Mouse (Mus musculus): ENCODE results near the gene Ric8a.
A peak's percentile ranks its signal among the peaks of the same experiment; 100 is the strongest.

The Ric8a gene

GRCm38 (mm10) chr7:140856785-140857549 is at the start of gene Ric8a:
Gene Ric8a, plus strand, starts transcription at chr7:140856957.
- peak; percentile 87 for DNase-seq (ENCODE audit: low spot score)

DNA sequence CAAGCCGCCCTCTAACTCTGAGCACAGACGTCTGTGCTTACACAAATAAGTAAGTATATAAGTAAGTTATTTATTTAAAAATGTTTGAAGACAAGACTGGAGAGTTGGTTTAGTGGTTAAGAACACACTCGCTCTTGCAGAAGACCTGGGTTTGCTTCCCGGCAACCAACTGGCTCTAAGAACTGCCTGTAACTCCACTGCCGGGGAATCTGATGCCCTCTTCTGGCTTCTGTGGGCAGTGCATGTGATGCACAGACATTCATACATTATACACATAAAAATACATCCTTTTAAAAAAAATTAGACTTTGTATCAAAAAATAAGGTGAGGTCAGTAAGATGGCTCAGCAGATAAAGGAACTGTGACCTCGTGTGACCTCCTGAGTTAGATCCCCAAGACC is 46.3 kb upstream of the Ric8a start:
- no peak for DNase-seq (ENCODE audit: low spot score)

GRCm38 (mm10) chr7:140811714-140812113 is 45.0 kb upstream of the Ric8a start:
- DNase-seq (ENCODE audit: low spot score) = no peak

GRCm38 (mm10) chr7:140812850-140813249 is 43.9 kb upstream of the Ric8a start:
- DNase-seq (ENCODE audit: low spot score) = no peak

DNA sequence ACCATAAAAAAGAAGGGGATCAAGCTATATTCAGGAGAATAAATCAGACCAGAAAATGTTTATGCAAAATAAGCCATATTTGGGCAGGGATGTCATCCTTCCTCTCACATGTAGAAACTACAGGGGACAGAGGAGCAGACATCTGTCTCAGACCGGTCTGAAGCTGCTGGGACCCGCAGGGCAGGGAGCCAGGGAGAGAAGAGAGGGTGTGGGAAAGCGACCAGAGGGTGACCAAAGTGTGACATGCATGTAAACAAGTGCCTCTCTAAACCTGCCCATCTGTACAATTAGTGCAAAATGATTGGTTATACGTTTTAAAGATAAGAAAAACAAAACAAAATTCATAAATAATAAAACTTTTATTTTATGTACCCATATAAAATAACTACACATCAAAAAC is 36.6 kb upstream of the Ric8a start:
- no peak for DNase-seq (ENCODE audit: low spot score)

DNA sequence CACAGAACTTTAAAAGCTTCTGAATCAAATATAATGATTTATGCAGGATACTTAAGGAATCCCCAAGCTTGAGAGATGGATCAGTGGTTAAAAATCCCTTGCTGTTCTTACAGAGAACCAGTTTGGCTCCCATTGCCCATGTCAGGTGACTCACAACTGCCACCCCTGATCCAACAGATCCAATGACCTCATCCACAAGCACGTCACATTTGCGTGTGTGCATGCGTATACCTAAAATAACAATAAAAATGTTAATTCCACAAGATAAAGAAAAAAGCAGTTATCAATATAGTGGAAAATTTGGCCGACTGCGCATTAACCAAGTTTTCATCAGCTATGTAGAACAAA is 35.5 kb upstream of the Ric8a start:
- no peak for DNase-seq (ENCODE audit: low spot score)

- no peak for DNase-seq (ENCODE audit: low spot score)
Measured at GRCm38 (mm10) chr7:140821653-140822329, 35.0 kb upstream of the Ric8a start, which contains the start of gene Zfp941. Gene Zfp941, minus strand, starts transcription at chr7:140822178.

DNA sequence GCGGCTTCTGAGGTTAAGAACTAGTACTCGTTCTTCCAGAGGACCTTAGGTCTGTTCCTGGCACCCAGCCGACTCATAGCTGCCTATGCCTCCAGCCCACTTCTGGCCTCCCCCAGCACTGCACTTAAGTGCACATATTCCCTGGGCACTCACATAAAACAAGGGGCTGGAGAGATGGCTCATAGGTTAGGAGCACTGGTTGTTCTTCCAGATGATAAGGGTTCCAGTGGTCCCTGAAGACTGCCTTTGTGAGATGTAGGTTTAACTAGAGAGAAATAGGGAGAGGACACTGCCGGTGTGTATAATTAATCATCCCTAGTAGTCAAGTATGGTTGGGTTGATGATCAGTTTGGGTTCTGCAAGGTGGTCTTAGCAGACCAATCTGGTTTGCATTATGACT is 34.0 kb upstream of the Ric8a start:
- no peak for DNase-seq (ENCODE audit: low spot score)

DNA sequence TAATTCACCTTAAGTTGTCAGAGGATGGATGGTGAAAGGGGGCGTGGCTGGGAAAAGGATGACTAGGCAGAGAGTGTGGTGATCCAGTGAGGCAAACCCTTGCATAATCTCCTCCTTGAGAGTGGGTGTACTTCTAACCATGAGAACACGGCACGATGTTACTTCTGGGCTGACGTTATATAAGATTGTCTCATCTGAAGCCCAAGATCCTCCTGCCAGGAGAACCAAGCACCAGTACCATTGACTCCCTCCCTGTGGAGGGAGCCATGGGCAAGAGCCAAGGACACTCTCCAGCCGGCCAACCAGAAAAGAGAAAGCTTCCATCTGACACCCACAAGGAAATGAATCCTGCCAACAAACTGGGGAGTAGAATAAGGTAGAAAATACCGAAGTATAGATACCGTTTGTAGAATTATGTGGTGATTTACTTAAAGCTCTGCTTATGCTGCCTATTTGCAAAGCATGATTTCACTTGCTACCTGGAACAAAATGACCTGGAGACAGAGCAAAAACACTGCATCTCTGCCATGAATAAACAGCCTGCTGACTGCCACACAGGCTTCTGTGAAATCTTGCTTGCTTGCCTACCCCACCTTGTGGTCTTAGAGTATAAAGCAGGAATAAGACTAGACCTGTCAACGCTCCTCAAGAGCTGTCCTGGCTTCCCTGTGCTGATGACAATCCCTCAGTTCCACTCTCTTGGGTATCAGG is 28.4 kb upstream of the Ric8a start:
- DNase-seq (ENCODE audit: low spot score) = no peak

DNA sequence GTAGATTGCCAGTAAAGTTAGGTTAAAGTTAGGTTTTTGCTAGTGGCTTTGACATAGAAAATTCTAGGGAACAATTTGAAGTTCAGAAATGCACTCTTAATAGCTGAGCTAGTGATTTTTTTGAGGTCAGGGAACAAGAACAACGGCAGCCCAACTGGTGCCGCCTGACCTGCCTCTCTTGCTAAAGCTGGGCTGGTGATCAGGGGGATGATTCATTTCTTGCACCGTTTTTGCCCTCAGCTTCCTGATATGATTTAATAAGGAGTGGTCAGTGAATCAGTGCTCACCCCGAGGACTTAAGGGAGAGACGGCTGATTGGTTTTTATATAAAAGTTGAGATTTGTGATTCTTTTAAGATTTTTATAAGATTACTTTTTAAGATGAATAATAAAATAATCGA is 25.3 kb upstream of the Ric8a start:
- DNase-seq (ENCODE audit: low spot score) = peak; percentile 5

GRCm38 (mm10) chr7:140833341-140833740 is 23.4 kb upstream of the Ric8a start:
- peak; percentile 2 for DNase-seq (ENCODE audit: low spot score)

DNA sequence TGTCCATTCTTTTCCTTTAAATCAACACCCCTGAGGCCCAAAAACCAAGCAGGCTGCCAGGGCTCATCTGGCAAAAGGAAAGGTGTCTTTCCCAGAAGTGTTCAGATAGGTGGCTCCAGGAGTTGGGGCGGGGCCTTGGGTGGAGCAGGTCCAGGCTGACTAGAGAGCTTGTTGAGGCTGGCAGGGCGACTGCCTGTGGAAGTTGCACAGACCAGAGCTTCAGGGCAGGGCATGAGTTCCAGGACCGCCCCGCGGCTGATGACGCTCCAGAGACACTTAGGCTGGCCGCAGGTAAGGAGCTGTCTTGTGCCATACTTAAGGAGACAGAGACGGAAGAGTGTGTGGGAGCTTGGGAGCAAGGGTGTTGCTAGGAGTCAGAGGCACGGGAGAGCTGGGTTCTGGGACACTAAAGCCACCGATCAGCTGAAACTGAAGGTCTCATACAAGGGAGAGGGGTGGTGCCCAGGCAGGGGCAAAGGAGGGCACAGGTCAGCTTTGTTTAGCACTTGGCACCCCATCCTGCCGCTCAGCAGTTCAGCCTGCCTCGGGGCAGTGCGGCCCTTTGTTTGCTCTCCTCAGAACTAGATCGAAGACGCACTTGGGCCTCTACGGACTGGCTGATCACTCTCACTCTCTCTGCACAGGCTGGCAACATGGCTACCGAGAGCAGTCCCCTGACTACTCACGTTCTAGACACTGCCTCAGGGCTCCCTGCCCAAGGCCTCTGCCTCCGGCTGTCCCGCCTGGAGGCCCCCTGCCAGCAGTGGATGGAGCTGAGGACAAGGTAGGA is 21.6 kb upstream of the Ric8a start, which contains the start of gene Urah:
Gene Urah, plus strand, starts transcription at position 51 of the 790 bp plus-strand sequence.
- DNase-seq (ENCODE audit: low spot score) = peak; percentile 44

- DNase-seq (ENCODE audit: low spot score) = no peak
Measured at GRCm38 (mm10) chr7:140835758-140836087, 21.0 kb upstream of the Ric8a start.

GRCm38 (mm10) chr7:140836243-140837115 is 20.3 kb upstream of the Ric8a start:
- DNase-seq (ENCODE audit: low spot score) = no peak

GRCm38 (mm10) chr7:140839556-140839955 is 17.2 kb upstream of the Ric8a start:
- no peak for DNase-seq (ENCODE audit: low spot score)

GRCm38 (mm10) chr7:140840750-140841735 is 15.7 kb upstream of the Ric8a start:
- DNase-seq (ENCODE audit: low spot score) = no peak

GRCm38 (mm10) chr7:140843806-140844205 is 13.0 kb upstream of the Ric8a start:
- DNase-seq (ENCODE audit: low spot score) = no peak

- DNase-seq (ENCODE audit: low spot score) = peak; percentile 95
Measured at GRCm38 (mm10) chr7:140844905-140845665, 11.7 kb upstream of the Ric8a start, which contains the start of gene Scgb1c1. Gene Scgb1c1, plus strand, starts transcription at chr7:140845547.

DNA sequence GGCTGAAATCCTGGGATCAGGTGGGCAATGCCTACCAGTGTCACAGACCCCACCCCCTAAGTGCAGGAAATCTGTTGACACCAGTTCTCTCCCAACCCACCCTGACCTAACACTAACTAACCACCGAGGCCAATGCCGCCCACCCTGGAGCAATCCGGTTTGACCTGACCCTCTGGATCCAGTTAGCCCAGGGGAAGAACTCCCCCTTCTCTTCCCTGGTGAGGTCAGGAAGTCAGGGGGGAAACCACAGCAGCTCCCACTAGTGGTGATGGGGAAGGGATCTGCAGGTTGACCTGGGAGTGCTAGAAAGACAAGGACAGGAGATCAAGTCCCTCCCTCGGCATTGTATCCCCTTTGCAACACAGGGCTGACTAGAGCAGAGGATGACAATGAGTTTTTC is 11.1 kb upstream of the Ric8a start:
- DNase-seq (ENCODE audit: low spot score) = no peak

Measured in urinary bladder, postnatal 25 days (tissue).